Mouse (Mus musculus) natural killer cell, adult 2 months (primary cell): ENCODE results near the gene Dcaf11.

ENCODE experiments used
- DNase-seq, 2 experiments: peaks; one replicate each; pipeline ENCODE4 v3.0.0; 2022; ENCODE audit warnings: low spot score in 2 of 2

The Dcaf11 gene

DNA sequence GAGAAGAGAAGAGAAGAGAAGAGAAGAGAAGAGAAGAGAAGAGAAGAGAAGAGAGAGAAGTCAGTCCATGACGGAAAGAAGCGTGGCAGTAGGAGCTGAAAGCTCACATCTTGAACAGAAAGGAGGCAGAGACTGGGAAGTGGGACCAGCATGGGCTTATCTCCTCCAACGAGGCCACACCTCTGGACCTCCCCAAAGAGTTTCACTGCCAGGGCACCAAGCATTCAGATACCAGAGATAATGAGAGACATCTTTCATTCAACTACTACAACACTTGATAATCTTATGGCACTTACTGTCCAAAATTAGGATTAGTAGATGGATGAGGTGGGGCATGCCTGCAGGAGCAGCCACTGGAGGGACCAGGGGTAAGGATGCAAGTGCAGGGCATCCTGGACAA lies 4.0 kb upstream of the Dcaf11 start:
- no peak for DNase-seq

DNA sequence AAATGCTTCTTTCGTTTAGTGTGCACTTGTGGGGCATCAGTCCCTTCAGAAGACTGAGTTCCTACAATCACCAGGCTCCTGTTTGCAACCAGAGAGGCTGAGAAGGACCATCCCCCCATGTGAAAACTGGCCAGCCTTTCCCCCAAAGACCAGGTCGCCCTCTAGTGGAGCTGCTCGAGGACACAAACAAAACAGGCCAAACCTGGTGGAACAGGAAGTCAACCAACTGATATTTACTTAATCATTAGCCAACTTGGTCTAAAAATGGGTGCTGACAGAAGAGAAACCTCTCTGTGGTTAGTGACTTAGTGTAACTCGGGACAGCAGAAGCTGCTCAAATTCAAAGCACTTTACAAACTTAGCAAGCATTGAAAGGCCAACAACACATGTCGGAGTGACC lies 2.8 kb upstream of the Dcaf11 start:
- peak; percentile 77 to 87 for DNase-seq

DNA sequence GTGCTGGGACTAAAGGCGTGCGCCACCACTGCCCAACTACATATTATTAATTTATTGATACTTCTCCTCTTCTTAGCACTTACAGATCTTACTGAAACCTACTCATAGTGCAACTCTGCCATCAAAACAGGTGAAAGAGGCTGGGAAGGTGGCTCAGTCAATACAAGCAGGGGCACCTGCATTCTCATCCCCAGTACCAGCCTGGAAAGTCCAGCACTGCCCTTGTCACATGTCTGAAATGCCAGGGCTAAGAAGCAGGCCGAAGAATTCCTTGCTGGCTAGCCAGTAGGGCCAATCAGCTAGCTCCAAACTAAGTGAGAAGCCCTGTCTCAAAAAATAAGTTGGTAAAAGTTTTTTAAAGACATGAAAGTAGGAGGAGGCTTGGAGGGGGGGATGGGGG lies 2.2 kb upstream of the Dcaf11 start:
- no peak for DNase-seq

DNA sequence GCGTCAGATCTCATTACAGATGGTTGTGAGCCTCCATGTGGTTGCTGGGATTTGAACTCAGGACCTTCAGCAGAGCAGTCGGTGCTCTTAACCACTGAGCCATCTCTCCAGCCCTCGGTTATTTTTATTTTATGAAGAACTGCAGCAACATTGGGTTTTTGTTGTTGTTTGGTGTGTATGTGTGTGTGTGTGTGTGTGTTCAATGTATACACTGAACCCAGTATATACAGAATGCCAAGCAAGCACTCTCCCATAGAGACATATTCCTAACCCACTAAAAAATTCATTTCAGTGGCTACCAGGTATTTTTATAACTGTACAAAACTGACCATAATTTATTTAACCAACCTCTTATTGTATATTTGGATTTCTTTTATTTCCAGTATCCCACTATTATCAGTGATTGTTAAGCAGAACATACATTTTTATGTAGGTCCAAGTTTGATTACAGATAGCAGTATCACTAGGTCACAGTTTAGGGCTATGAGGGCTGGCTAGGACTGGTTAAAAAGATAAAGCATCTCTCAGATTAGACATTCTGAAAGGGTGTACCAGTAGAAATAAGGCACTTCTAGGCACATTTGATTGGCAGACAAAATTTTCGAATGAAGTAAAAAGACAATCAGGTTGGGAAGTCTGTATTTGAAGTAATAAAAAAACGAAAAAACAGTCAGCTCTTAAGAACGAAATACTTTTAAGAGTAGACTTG lies 912 bp upstream of the Dcaf11 start:
- no peak for DNase-seq

DNA sequence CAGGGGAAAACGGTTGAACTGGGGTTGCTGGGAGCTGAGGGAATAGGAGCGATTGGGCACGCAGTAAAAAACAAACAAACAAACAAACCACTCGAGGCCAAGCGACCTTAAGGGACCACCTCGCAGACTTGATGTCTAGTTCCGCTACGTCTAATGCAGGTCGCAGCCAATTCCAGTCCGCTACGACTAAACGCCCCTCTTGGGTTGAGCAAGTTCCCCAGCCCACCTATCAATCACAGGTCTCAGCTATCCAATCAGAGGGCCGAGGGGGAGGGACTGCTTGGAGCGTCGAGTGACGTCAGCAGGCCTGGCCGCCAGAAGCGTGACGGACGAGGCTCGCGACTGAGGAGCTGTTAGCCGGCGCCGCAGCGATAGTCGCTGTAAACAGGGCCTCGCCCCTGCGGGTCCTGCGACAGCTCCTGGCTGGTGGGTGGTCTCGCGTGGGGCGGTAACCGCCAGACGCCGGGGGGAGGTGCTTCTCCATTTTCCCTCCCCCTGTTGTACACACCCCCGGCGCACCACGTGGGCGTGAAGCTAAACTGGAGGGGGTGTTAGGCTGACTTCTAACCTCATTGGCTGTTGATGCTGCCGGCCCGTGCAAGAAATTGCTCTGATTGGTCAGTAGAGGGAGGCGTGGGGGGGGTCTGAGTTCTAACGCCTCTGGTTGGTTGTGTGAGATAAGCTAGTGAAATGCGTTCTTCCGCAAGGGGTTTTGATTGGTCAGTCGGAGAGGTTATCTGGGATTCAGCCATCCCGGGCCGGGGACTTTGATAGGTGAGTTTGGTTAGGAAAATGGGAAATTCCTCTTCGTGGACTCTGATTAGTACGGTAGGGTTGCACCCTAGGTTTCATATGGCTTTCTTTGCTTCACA lies 632 bp downstream of the Dcaf11 start, which contains the start of gene A730061H03Rik:
Gene A730061H03Rik, minus strand, starts transcription at position 205 of the 872 bp plus-strand sequence.
- DNase-seq = peak; percentile 99

DNA sequence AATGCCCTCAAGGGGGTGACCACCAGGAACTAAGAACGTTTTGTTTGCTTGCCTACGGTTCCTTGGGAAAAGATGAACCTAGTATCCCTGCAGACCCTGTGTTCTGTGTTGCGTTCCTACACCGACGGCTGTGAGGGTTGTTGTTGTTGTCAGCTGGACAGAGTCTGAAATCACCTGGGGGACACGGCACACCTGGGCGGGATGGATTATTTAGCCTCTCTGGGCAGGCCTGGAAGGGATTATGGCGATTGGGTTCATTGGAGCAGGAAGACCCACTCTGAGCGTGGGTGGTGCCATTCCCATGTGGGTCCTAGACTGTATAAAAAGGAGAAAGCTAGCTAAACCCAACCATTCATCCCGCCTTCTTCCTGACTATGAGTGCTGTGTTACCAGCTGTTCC lies 2.1 kb downstream of the Dcaf11 start:
- no peak for DNase-seq

DNA sequence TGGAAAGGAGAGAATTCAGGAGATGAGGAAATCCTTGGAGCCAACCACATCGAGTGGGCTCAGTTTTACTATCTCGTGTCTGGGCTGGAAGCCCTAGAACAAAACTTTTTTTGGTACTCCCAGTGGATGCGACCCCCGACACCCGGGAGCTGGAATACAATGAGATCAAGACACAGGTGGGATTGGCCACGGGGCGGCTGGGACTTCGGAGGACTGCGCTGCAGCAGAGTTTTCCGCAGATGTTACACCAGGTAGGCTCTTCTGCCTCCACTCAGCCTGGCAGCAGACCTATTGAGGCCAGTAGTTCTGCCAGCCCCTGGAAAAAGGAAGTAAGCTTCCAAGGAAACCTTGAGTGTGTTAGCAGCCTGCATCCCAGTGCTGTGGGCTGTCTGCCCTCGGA lies 3.4 kb downstream of the Dcaf11 start:
- no peak for DNase-seq

DNA sequence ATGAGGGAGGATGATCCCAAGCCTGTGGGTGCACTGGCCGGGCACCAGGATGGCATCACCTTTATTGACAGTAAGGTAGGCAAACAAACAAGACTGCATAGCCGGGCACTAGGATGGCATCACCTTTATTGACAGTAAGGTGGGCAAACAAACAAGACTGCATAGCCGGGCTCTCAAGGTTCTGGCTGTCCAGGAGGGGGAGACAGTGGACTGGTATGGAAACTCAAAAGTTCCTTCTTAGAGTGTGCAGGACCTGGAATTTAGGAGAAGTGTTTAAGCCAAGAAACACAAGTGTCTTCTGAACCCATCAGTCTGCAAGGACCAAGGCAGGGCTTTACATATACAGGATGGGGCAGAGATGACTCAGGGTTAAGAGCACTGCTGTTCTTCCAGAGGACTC lies 5.9 kb downstream of the Dcaf11 start:
- no peak for DNase-seq

DNA sequence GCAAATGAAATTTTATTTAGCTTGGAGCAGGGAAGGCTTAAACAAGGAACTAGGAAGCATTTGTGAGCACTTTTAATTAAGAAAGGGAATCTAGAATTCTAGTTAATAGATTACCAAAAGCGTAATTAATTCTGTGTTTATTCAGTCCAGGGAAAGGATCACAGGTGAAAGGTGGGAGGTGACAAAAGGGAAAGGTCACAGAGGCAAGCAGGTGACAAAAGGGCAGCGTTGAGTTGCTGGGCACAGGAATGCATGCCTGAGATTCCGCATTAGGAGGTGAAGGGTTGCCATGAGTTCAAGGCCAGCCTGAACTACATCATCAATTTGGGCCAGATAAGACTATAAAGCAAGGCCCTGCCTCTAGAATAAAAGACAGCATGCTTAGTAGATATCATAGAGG lies 7.7 kb downstream of the Dcaf11 start:
- no peak for DNase-seq

DNA sequence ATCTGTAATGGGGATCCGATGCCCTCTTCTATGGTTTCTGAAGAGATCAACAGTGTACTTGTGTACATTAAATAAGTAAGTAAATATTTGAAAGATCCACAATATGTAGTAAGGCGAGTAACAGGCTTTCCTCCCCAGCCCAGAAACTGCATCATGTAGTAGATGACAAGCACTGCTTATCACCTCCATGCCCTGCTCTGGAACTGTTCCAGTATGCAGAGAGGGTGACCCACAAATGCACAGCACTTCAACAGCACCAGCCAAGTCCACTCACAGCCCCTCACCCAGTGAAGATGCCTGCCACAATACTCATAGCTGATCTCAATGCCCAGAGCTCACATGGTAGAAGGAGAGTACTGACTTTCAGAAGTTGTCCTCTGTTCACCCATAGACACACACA lies 10.8 kb downstream of the Dcaf11 start:
- no peak for DNase-seq

DNA sequence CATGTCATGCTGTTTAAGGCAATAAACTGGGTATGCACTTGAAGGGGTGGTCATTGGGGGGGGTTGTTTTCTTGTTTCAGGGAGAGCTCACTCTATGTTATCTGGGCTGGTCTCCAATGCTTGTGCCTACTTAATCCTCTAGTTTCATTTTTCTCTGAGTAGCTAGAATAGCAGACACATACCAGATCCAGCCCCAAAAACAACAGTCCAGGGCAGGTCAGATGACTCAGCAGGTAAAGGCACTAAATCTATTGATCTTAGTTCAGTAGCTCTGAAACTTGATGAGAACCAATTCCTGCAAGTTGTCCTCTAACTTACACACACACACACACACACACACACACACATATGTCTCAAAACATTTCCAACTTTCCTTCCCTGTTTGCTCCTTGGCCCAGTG lies 12.0 kb downstream of the Dcaf11 start:
- DNase-seq = no peak

DNA sequence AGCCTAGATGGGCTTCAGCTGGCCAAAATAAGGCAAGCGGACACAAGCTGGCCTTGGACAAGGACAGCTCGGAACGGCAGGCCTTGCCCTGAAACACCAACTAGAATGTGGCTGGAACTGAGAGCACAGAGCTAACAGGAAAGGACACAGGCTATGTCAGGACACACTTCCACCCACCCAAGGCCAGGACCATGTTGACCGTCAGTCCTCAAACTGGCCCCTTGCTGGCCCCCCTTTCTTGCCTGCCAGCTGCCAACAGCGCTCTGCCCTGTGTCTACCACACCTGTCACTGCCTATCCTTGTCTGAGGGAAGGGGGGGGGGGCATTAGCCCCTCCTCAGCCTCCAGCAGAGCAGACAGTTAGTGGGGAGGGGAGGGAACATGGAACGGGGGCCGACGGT lies 15.5 kb downstream of the Dcaf11 start, which contains the start of gene Fitm1:
Gene Fitm1, plus strand, starts transcription at position 316 of the 400 bp plus-strand sequence.
- no peak for DNase-seq

DNA sequence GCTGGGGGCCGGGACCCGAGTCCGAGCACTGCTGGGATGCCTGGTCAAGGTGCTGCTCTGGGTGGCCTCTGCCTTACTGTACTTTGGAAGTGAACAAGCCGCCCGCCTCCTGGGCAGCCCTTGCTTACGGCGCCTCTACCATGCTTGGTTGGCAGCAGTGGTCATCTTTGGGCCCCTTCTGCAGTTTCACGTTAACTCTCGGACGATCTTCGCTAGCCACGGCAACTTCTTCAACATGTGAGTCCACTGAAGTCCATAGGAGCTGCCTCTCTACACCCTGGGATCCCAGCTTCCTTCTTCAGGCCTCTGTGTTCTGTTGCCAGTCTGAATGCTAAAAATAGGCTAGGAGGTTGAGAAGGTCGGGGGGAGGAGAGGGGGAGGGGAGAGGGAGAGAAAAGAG lies 15.9 kb downstream of the Dcaf11 start:
- DNase-seq = no peak

DNA sequence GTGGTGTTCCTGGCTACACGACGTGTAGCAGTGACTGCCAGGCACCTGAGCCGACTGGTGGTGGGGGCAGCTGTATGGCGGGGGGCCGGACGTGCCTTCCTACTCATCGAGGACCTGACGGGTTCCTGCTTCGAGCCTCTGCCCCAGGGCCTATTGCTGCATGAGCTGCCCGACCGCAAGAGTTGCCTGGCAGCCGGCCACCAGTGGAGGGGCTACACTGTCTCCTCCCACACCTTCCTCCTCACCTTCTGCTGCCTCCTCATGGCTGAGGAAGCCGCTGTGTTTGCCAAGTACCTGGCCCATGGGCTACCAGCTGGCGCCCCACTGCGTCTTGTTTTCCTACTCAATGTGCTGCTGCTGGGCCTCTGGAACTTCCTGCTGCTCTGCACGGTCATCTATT lies 16.6 kb downstream of the Dcaf11 start:
- peak in 1 of 2 experiments; percentile 35 for DNase-seq

DNA sequence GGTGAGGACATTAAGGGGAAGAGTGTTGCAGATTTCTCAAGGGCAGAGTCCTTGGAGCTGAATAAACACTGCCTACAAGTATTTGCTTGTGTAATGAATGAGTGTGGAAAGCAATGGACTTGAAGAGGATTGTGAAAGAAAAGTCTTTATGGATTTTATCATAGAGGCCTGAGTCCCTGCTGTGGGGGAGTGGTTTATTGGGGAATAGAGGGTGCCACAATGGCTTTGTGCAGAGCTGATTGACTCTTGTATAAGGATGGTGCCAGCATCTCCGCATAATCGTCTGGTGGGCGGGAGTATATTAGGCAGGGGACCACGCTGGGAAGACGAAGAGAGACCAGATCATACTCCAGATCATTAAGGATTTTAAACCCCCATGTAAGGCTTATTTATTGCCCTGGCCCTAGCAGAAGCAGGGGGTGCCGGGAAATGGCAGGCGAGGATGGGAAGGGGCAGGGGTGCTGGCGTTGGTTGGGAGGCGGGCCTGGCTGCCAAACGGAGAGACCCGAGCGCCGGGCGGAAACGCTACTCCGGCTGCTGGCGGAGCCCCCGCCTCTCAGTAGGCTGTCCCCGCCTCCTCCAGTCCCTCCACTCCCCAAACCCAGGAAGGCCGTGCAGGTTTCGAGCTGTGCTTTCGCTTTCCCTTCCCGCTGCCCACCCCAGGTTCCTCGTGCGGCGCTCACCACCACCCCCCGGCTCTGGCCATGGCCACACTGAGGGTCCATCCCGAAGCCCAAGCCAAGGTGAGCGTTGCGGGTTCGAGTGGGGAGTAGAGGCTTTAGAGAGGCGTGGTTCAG lies 18.3 kb downstream of the Dcaf11 start, which contains the start of gene Psme1:
Gene Psme1, plus strand, starts transcription at position 253 of the 797 bp plus-strand sequence.
- DNase-seq = peak; percentile 75 to 76

DNA sequence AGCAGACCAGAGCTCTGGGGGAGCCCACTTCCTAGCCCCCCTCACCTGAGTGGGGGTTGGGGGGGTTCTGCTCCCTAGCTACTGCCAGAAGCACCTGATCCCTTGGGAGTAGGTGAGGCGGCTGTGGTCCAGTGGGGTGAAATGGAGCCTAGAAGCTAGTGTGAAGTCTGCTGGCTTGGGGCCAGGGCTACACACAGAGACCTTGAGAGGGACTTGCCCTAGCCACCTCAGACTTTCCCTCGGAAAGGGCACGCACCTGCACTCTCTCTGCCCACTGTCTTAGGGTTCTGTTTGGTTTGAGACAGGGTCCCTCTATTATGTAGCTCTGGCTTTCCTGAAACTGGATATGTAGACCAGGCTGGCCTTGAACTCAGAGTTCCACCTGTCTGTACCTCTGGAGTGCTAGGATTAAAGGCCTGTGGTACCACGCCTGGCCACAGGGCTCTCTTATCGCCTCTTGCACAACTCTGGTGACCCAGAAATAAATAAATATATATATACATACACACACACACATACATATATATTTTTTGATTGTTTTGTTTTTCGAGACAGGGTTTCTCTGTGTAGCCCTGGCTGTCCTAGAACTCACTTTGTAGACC lies 19.0 kb downstream of the Dcaf11 start:
- DNase-seq = peak; percentile 54

DNA sequence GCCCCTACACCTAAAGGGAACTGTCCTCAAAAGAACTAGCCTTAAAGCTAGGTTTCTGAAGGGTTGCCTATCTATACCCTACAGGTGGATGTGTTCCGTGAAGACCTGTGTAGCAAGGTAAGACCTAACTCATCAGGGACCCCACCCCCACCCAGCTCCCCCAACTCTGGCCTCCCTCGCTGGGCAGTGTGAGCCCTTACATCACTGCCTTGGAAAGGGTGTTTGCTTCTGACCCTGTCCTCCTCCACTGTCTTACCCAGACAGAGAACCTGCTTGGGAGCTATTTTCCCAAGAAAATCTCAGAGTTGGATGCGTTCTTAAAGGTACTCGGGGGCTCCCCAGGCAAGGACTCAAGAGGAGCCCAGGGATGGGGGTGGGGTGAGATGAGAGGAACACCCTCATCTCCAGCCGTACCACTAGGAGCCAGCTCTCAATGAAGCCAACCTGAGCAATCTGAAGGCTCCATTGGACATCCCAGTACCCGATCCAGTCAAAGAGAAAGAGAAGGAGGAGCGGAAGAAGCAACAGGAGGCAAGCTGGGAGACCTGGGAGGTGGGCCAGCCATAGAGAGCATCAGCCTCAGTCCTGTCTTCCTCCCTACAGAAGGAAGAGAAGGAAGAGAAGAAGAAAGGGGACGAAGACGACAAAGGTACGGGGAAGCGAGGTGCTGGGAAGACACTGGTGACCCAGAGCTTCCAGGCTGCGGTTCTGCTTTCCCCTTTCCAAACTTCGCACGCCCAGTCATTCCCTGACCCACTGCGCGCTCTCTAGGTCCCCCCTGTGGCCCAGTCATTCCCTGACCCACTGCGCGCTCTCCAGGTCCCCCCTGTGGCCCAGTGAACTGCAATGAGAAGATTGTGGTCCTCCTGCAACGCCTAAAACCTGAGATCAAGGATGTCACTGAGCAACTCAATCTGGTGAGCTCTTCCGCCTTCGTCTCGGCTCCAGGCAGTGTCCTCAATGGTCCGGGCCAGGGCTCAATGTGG lies 20.0 kb downstream of the Dcaf11 start:
- DNase-seq = no peak

DNA sequence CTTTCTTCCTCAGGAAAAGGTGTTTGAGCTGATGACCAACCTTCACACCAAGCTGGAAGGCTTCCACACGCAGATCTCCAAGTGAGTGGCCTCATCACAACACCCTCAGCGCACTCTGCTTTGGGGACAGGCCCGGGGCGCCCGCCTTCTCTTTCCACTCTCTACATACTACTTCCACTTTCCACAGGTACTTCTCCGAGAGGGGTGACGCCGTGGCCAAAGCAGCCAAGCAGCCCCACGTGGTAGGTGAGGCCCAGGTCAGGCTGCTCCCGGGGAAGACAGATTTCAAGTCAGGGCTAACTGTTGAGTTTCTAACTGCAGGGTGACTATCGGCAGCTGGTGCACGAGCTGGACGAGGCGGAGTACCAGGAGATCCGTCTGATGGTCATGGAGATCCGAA lies 20.9 kb downstream of the Dcaf11 start:
- no peak for DNase-seq

DNA sequence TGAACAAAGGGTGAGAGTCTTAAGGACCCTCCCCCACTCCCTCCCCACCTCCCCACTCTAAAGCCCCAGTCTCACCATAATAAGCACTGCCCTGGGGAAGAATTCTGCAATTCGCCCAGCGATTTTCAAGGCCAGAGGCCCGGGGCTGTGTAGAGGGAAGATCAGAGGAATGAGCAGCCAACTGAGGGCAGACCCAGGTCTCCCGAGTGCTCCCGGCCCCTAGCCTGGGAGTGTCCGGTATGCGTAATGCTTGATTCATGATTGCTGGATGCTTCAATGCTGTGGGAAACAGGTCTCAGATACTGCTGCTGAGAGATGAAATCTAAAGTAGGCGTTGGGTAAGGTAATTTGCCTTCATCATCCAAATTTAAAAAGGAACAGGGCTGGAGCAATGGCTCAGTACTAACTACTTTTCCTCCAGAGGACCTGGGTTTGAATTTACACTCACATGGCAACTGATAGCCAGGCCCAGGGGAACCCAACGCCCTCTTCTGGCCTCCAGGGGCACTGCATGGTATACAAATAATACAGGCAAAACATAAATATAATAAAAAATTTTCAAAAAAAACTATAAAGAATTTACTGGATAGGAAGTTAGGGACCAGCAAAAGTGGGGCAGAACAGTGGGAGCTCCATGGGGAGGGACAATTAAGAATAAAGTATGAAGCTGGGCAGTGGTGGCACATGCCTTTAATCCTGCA lies 22.3 kb downstream of the Dcaf11 start:
- no peak for DNase-seq

DNA sequence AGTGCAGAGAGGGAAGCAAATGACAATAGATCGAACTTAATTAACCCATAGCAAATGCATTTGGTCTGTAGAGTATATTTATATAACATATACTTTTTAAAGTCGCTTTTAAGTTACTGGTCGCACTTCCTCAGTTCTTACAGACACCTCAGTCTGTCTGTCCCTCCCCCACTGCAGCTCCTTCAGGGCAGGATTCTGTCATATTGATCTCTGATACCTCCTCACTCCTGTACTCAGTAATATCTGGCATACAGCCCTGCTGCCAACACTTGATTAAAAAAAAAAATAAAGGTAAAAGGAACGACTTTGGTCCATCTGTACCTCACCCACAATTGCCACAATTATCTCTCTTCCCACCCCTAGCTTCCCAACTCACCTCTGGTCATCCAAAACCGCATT lies 24.5 kb downstream of the Dcaf11 start:
- DNase-seq = no peak
